Mouse (Mus musculus): ENCODE data around the gene Nelfb. TPM values are rescaled to one million over a fixed set of nuclear protein-coding genes. Genes with fewer than 3 reads are reported as not detected.

Gene Nelfb
- polyA plus RNA-seq, 1 experiment from 2014 or later, result 106 TPM

- no peak for ATAC-seq (ENCODE audit: low FRiP score)
- Histone ChIP-seq H3K27ac (peak overlapping the region; percentile 98), H3K9me3 (no peaks in the 10 kb centered on the region), H3K4me3 (replicated peaks) (peak overlapping the region; percentile 86), H3K4me2 (peak overlapping the region; percentile 72), H3K4me1 (peaks cover 79% of the 10 kb centered on the region), H3K9ac (peak overlapping the region; percentile 90), H3K36me3 (replicated peaks) (peaks cover 13% of the 10 kb centered on the region), H3K27me3 (no peaks in the 10 kb centered on the region)
- WGBS, result 36% methylated on average over 15 of the region's 15 CpGs
These were observed 31.6 kb downstream of the Nelfb start for GRCm38 (mm10) chr2:25179566-25180217.

GRCm38 (mm10) chr2:25178285-25178972 lies 32.9 kb downstream of the Nelfb start:
- peak overlapping the region; percentile 85 for H3K27ac ChIP-seq
- peak overlapping the region; percentile 47 for H3K9ac ChIP-seq
- H3K4me2 ChIP-seq, result peak overlapping the region; percentile 48
- H3K36me3 ChIP-seq (replicated peaks), result peaks cover under 1% of the 10 kb centered on the region; the same call in 1 of the 2 replicates
- H3K4me3 ChIP-seq (replicated peaks), result peak overlapping the region; percentile 18; the same call in 1 of the 2 replicates
- WGBS, result 18% methylated on average over 10 of the region's 10 CpGs
- no peaks in the 10 kb centered on the region for H3K27me3 ChIP-seq
- no peaks in the 10 kb centered on the region for H3K9me3 ChIP-seq
- H3K4me1 ChIP-seq, result peaks cover 66% of the 10 kb centered on the region
- ATAC-seq (ENCODE audit: low FRiP score), result no peak

GRCm38 (mm10) chr2:25177685-25178084 lies 33.6 kb downstream of the Nelfb start:
- WGBS, result 0% methylated on average over 6 of the region's 6 CpGs
- Histone ChIP-seq H3K4me2 (peak overlapping the region; percentile 48), H3K36me3 (replicated peaks) (no peaks in the 10 kb centered on the region), H3K9ac (peak overlapping the region; percentile 47), H3K27ac (peak overlapping the region; percentile 85), H3K27me3 (no peaks in the 10 kb centered on the region), H3K4me3 (replicated peaks) (peak overlapping the region; percentile 21), H3K9me3 (no peaks in the 10 kb centered on the region), H3K4me1 (peaks cover 61% of the 10 kb centered on the region)
- ATAC-seq (ENCODE audit: low FRiP score), result peak; percentile 16; the same call in 1 of the 2 replicates

DNA sequence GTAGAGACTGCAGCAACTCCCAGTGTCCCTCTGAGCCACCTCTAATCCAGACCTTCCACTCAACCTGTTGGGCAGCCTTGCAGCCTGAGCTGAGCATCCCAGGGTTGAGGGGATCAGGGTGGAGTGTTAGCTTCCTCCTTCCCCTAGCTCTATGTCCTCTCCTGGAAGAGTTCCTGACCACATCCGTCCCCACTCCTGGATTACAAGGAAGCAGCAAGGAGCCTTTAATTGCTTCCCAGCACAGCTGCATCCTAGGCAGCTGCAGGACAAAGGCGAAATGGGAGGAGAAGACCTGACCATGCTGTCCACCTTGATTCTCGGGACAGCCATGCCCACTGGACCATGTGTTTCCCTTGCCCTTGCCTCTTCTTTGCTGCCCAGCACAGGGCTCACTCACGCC lies 34.2 kb downstream of the Nelfb start:
- no peaks in the 10 kb centered on the region for H3K9me3 ChIP-seq
- peaks cover 63% of the 10 kb centered on the region for H3K4me1 ChIP-seq
- no peaks in the 10 kb centered on the region for H3K27me3 ChIP-seq
- H3K36me3 ChIP-seq (replicated peaks), result no peaks in the 10 kb centered on the region
- no peak for ATAC-seq (ENCODE audit: low FRiP score)
- WGBS, result 17% methylated on average over 4 of the region's 4 CpGs
- peak overlapping the region; percentile 48 for H3K4me2 ChIP-seq
- peak overlapping the region; percentile 21 for H3K4me3 ChIP-seq (replicated peaks)
- H3K9ac ChIP-seq, result peak overlapping the region; percentile 38
- peak overlapping the region; percentile 85 for H3K27ac ChIP-seq

GRCm38 (mm10) chr2:25176573-25176972 lies 34.7 kb downstream of the Nelfb start:
- Histone ChIP-seq H3K9ac (peak overlapping the region; percentile 38; the same call in 1 of the 2 replicates), H3K4me1 (peaks cover 63% of the 10 kb centered on the region), H3K9me3 (no peaks in the 10 kb centered on the region), H3K36me3 (replicated peaks) (no peaks in the 10 kb centered on the region), H3K4me2 (peak overlapping the region; percentile 48), H3K4me3 (replicated peaks) (no peak overlapping the region; the same call in 1 of the 2 replicates), H3K27ac (peak overlapping the region; percentile 85; the same call in 1 of the 2 replicates), H3K27me3 (no peaks in the 10 kb centered on the region)
- 72% methylated on average over 6 of the region's 6 CpGs for WGBS
- ATAC-seq (ENCODE audit: low FRiP score), result no peak

DNA sequence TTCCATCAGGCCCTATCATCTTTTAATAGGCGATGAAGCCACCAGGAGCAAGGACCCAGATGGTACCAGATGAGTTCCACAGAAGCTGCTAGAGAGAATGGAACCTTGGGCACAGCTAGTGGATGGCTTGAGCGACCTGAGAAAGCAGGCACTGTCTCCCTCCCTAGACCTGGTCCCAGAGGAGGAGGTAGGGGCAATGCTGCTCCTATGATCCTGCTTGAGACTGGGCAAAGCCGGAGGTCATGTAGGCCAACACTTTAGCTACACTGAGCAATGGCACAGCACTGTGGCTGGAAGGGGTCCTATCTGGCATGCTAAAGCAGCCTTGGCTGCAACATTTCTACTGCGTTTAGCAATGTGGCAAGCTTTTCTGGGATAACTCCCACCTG lies 35.6 kb downstream of the Nelfb start:
- no peak overlapping the region for H3K4me3 ChIP-seq (replicated peaks)
- H3K36me3 ChIP-seq (replicated peaks), result no peaks in the 10 kb centered on the region
- no peaks in the 10 kb centered on the region for H3K27me3 ChIP-seq
- H3K4me1 ChIP-seq, result peaks cover 64% of the 10 kb centered on the region
- 77% methylated on average over 4 of the region's 4 CpGs for WGBS
- no peaks in the 10 kb centered on the region for H3K9me3 ChIP-seq
- H3K27ac ChIP-seq, result 0 out of 2 replicates have a peak overlapping the region, but pooled peaks have one; percentile 9
- no peak overlapping the region for H3K9ac ChIP-seq
- ATAC-seq (ENCODE audit: low FRiP score), result no peak
- H3K4me2 ChIP-seq, result no peak overlapping the region; the same call in 1 of the 2 replicates

GRCm38 (mm10) chr2:25174866-25175689 lies 36.2 kb downstream of the Nelfb start:
- Histone ChIP-seq H3K36me3 (replicated peaks) (no peaks in the 10 kb centered on the region), H3K9me3 (no peaks in the 10 kb centered on the region), H3K4me2 (no peak overlapping the region), H3K4me3 (replicated peaks) (no peak overlapping the region), H3K27ac (no peak overlapping the region), H3K9ac (no peak overlapping the region), H3K27me3 (no peaks in the 10 kb centered on the region), H3K4me1 (peaks cover 67% of the 10 kb centered on the region)
- ATAC-seq (ENCODE audit: low FRiP score), result no peak
- 54% methylated on average over 7 of the region's 7 CpGs for WGBS

DNA sequence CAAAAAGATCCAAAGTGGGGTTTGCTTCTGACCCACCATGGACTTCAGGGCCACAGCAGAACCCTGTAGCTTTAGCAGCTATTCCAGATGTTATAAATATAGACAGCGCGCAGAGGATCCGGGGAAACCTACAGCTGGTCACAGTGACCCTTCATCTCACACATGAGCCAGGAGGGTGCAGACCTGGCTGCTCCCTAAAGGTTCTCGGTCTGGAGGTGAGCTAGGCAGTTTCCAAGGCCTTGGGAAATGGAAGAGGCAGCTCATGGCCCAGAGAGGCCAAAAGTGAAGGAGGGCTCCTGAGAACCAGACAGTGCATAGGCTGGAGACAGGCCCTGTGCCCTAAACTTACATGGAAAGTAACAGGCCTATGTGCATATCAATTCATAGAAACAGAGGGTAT lies 37.5 kb downstream of the Nelfb start:
- Histone ChIP-seq H3K4me2 (no peak overlapping the region), H3K9me3 (no peaks in the 10 kb centered on the region), H3K36me3 (replicated peaks) (no peaks in the 10 kb centered on the region), H3K4me3 (replicated peaks) (no peak overlapping the region), H3K9ac (no peak overlapping the region), H3K27me3 (no peaks in the 10 kb centered on the region), H3K4me1 (peaks cover 68% of the 10 kb centered on the region), H3K27ac (no peak overlapping the region)
- 93% methylated on average over 4 of the region's 4 CpGs for WGBS
- ATAC-seq (ENCODE audit: low FRiP score), result no peak

GRCm38 (mm10) chr2:25172629-25173028 lies 38.7 kb downstream of the Nelfb start:
- WGBS, result 84% methylated on average over 8 of the region's 8 CpGs
- Histone ChIP-seq H3K27me3 (no peaks in the 10 kb centered on the region), H3K9ac (no peak overlapping the region), H3K4me2 (no peak overlapping the region), H3K27ac (no peak overlapping the region), H3K36me3 (replicated peaks) (no peaks in the 10 kb centered on the region), H3K9me3 (no peaks in the 10 kb centered on the region), H3K4me3 (replicated peaks) (no peak overlapping the region), H3K4me1 (peaks cover 68% of the 10 kb centered on the region)
- ATAC-seq (ENCODE audit: low FRiP score), result no peak

- Histone ChIP-seq H3K9me3 (no peaks in the 10 kb centered on the region), H3K4me1 (peaks cover 68% of the 10 kb centered on the region), H3K9ac (no peak overlapping the region), H3K36me3 (replicated peaks) (no peaks in the 10 kb centered on the region), H3K27me3 (no peaks in the 10 kb centered on the region), H3K4me3 (replicated peaks) (no peak overlapping the region), H3K27ac (no peak overlapping the region), H3K4me2 (no peak overlapping the region)
- no peak for ATAC-seq (ENCODE audit: low FRiP score)
- 75% methylated on average over 1 of the region's 1 CpGs for WGBS
These were observed 39.5 kb downstream of the Nelfb start for GRCm38 (mm10) chr2:25171769-25172153.

GRCm38 (mm10) chr2:25171101-25171768 lies 40.1 kb downstream of the Nelfb start:
- Histone ChIP-seq H3K36me3 (replicated peaks) (no peaks in the 10 kb centered on the region), H3K4me3 (replicated peaks) (no peak overlapping the region), H3K4me1 (peaks cover 62% of the 10 kb centered on the region), H3K27ac (no peak overlapping the region; the same call in 1 of the 2 replicates), H3K27me3 (no peaks in the 10 kb centered on the region), H3K9ac (no peak overlapping the region), H3K4me2 (no peak overlapping the region), H3K9me3 (no peaks in the 10 kb centered on the region)
- 89% methylated on average over 6 of the region's 6 CpGs for WGBS
- ATAC-seq (ENCODE audit: low FRiP score), result no peak

Measured in forebrain, embryonic 12.5 days (tissue).